Mouse (Mus musculus): Measurements from ENCODE around the gene Olig1. TPM values are rescaled to one million over a fixed set of nuclear protein-coding genes. Genes with fewer than 3 reads are reported as not detected.

Gene Olig1
- polyA plus RNA-seq, 1 experiment = not detected

- Histone ChIP-seq H3K27me3 (ENCODE audit: control insufficient read depth, insufficient read depth, insufficient read length) (peaks cover 71% of the 10 kb centered on the region), H3ac (ENCODE audit: control insufficient read depth, insufficient read length) (no peak overlapping the region), H3K4me3 (no peak overlapping the region), H3K36me3 (ENCODE audit: control insufficient read depth, insufficient read depth) (no peaks in the 10 kb centered on the region), H3K79me2 (ENCODE audit: control insufficient read depth, insufficient read depth) (no peaks in the 10 kb centered on the region), H3K4me2 (ENCODE audit: low read depth) (no peak overlapping the region)
- no peak for TF ChIP-seq CEBPB (IDR thresholded peaks at IDR 0.05; ENCODE audit: insufficient read depth, poor library complexity, severe bottlenecking)
- TF ChIP-seq REST (IDR thresholded peaks at IDR 0.05; ENCODE audit: insufficient read depth, insufficient read length) = no peak
- TF ChIP-seq TCF12 (IDR thresholded peaks at IDR 0.05; ENCODE audit: insufficient read depth, poor library complexity, severe bottlenecking) = no peak
- no peak for TF ChIP-seq POLR2A (IDR thresholded peaks at IDR 0.05; ENCODE audit: insufficient read length, low read depth)
- no peak for TF ChIP-seq POLR2AphosphoS2 (IDR thresholded peaks at IDR 0.05; ENCODE audit: insufficient read length, low read depth)
- TF ChIP-seq MYOD1 (IDR thresholded peaks at IDR 0.05; ENCODE audit: control insufficient read depth in 1 of 3, insufficient read length in 2 of 3, low read depth in 2 of 3) = no peak
- TF ChIP-seq E2F4 (IDR thresholded peaks at IDR 0.05; ENCODE audit: insufficient read depth) = no peak
- TF ChIP-seq USF1 (IDR thresholded peaks at IDR 0.05; ENCODE audit: low read depth) = no peak
- no peak for TF ChIP-seq MAX (IDR thresholded peaks at IDR 0.05; ENCODE audit: low read depth)
- no peak for TF ChIP-seq TCF3 (IDR thresholded peaks at IDR 0.05; ENCODE audit: insufficient read length, low read depth)
- no peak for TF ChIP-seq SRF (IDR thresholded peaks at IDR 0.05; ENCODE audit: control insufficient read depth, insufficient read length, low read depth)
- TF ChIP-seq MYOG (IDR thresholded peaks at IDR 0.05; ENCODE audit: control insufficient read depth in 1 of 3, insufficient read depth in 1 of 3, insufficient read length in 2 of 3, low read depth in 2 of 3) = no peak
Observed at GRCm38 (mm10) chr16:91270982-91271549, 1.5 kb downstream of the Olig1 start.

- Histone ChIP-seq H3K27me3 (ENCODE audit: control insufficient read depth, insufficient read depth, insufficient read length) (peaks cover 65% of the 10 kb centered on the region), H3K36me3 (ENCODE audit: control insufficient read depth, insufficient read depth) (no peaks in the 10 kb centered on the region), H3K4me3 (no peak overlapping the region), H3K79me2 (ENCODE audit: control insufficient read depth, insufficient read depth) (no peaks in the 10 kb centered on the region), H3ac (ENCODE audit: control insufficient read depth, insufficient read length) (no peak overlapping the region), H3K4me2 (ENCODE audit: low read depth) (no peak overlapping the region)
- TF ChIP-seq E2F4 (IDR thresholded peaks at IDR 0.05; ENCODE audit: insufficient read depth) (no peak), USF1 (IDR thresholded peaks at IDR 0.05; ENCODE audit: low read depth) (no peak), POLR2A (IDR thresholded peaks at IDR 0.05; ENCODE audit: insufficient read length, low read depth) (no peak), SRF (IDR thresholded peaks at IDR 0.05; ENCODE audit: control insufficient read depth, insufficient read length, low read depth) (no peak), TCF3 (IDR thresholded peaks at IDR 0.05; ENCODE audit: insufficient read length, low read depth) (no peak), POLR2AphosphoS2 (IDR thresholded peaks at IDR 0.05; ENCODE audit: insufficient read length, low read depth) (no peak), MYOG (IDR thresholded peaks at IDR 0.05; ENCODE audit: control insufficient read depth in 1 of 3, insufficient read depth in 1 of 3, insufficient read length in 2 of 3, low read depth in 2 of 3) (no peak), REST (IDR thresholded peaks at IDR 0.05; ENCODE audit: insufficient read depth, insufficient read length) (no peak), TCF12 (IDR thresholded peaks at IDR 0.05; ENCODE audit: insufficient read depth, poor library complexity, severe bottlenecking) (no peak), MAX (IDR thresholded peaks at IDR 0.05; ENCODE audit: low read depth) (no peak), CEBPB (IDR thresholded peaks at IDR 0.05; ENCODE audit: insufficient read depth, poor library complexity, severe bottlenecking) (no peak), MYOD1 (IDR thresholded peaks at IDR 0.05; ENCODE audit: control insufficient read depth in 1 of 3, insufficient read length in 2 of 3, low read depth in 2 of 3) (no peak)
Observed at GRCm38 (mm10) chr16:91271634-91272033, 2.1 kb downstream of the Olig1 start.

GRCm38 (mm10) chr16:91280516-91280915 is 10.9 kb downstream of the Olig1 start:
- Histone ChIP-seq H3ac (ENCODE audit: control insufficient read depth, insufficient read length) (no peak overlapping the region), H3K4me2 (ENCODE audit: low read depth) (no peak overlapping the region), H3K79me2 (ENCODE audit: control insufficient read depth, insufficient read depth) (no peaks in the 10 kb centered on the region), H3K36me3 (ENCODE audit: control insufficient read depth, insufficient read depth) (no peaks in the 10 kb centered on the region), H3K4me3 (no peak overlapping the region), H3K27me3 (ENCODE audit: control insufficient read depth, insufficient read depth, insufficient read length) (peaks cover 35% of the 10 kb centered on the region)
- TF ChIP-seq SRF (IDR thresholded peaks at IDR 0.05; ENCODE audit: control insufficient read depth, insufficient read length, low read depth) (no peak), CEBPB (IDR thresholded peaks at IDR 0.05; ENCODE audit: insufficient read depth, poor library complexity, severe bottlenecking) (no peak), MYOG (IDR thresholded peaks at IDR 0.05; ENCODE audit: control insufficient read depth in 1 of 3, insufficient read depth in 1 of 3, insufficient read length in 2 of 3, low read depth in 2 of 3) (no peak), REST (IDR thresholded peaks at IDR 0.05; ENCODE audit: insufficient read depth, insufficient read length) (no peak), MYOD1 (IDR thresholded peaks at IDR 0.05; ENCODE audit: control insufficient read depth in 1 of 3, insufficient read length in 2 of 3, low read depth in 2 of 3) (no peak), E2F4 (IDR thresholded peaks at IDR 0.05; ENCODE audit: insufficient read depth) (no peak), POLR2A (IDR thresholded peaks at IDR 0.05; ENCODE audit: insufficient read length, low read depth) (no peak), USF1 (IDR thresholded peaks at IDR 0.05; ENCODE audit: low read depth) (no peak), POLR2AphosphoS2 (IDR thresholded peaks at IDR 0.05; ENCODE audit: insufficient read length, low read depth) (no peak), TCF3 (IDR thresholded peaks at IDR 0.05; ENCODE audit: insufficient read length, low read depth) (no peak), TCF12 (IDR thresholded peaks at IDR 0.05; ENCODE audit: insufficient read depth, poor library complexity, severe bottlenecking) (no peak), MAX (IDR thresholded peaks at IDR 0.05; ENCODE audit: low read depth) (no peak)

- no peak for TF ChIP-seq REST (IDR thresholded peaks at IDR 0.05; ENCODE audit: insufficient read depth, insufficient read length)
- TF ChIP-seq MYOG (IDR thresholded peaks at IDR 0.05; ENCODE audit: control insufficient read depth in 1 of 3, insufficient read depth in 1 of 3, insufficient read length in 2 of 3, low read depth in 2 of 3) = no peak
- TF ChIP-seq SRF (IDR thresholded peaks at IDR 0.05; ENCODE audit: control insufficient read depth, insufficient read length, low read depth) = no peak
- no peak for TF ChIP-seq MYOD1 (IDR thresholded peaks at IDR 0.05; ENCODE audit: control insufficient read depth in 1 of 3, insufficient read length in 2 of 3, low read depth in 2 of 3)
- no peak for TF ChIP-seq TCF3 (IDR thresholded peaks at IDR 0.05; ENCODE audit: insufficient read length, low read depth)
- no peak for TF ChIP-seq POLR2AphosphoS2 (IDR thresholded peaks at IDR 0.05; ENCODE audit: insufficient read length, low read depth)
- Histone ChIP-seq H3K4me3 (no peak overlapping the region), H3K36me3 (ENCODE audit: control insufficient read depth, insufficient read depth) (no peaks in the 10 kb centered on the region), H3ac (ENCODE audit: control insufficient read depth, insufficient read length) (no peak overlapping the region), H3K27me3 (ENCODE audit: control insufficient read depth, insufficient read depth, insufficient read length) (peaks cover 59% of the 10 kb centered on the region), H3K79me2 (ENCODE audit: control insufficient read depth, insufficient read depth) (no peaks in the 10 kb centered on the region), H3K4me2 (ENCODE audit: low read depth) (no peak overlapping the region)
Observed at GRCm38 (mm10) chr16:91292080-91292479, 22.5 kb downstream of the Olig1 start.

All from myocyte (in vitro differentiated cells).